Mouse (Mus musculus) frontal cortex, adult (tissue): ENCODE measurements around the gene Ppp3ca.
A peak's percentile ranks its signal among the peaks of the same experiment; 100 is the strongest.

ENCODE experiments used
- ATAC-seq: cut with Nextera tagmentation; 2 replicates; pipeline ENCODE4 v1.9.2; 2017; ENCODE audit warnings: mild to moderate bottlenecking, moderate library complexity, mixed read lengths; ENCODE audit not compliant: low TSS enrichment

The Ppp3ca gene

GRCm38 (mm10) chr3:136763717-136764270 is 93.9 kb downstream of the Ppp3ca start:
- no peak for ATAC-seq

- ATAC-seq = no peak
Measured at GRCm38 (mm10) chr3:136765569-136765968, 95.6 kb downstream of the Ppp3ca start.

GRCm38 (mm10) chr3:136768775-136769485 is 99.0 kb downstream of the Ppp3ca start:
- ATAC-seq = peak; percentile 18

GRCm38 (mm10) chr3:136769486-136769882 is 99.6 kb downstream of the Ppp3ca start:
- 0 out of 2 replicates have a peak, but pooled peaks have one; percentile 3 for ATAC-seq

- ATAC-seq = no peak
Measured at GRCm38 (mm10) chr3:136771700-136772099, 101.8 kb downstream of the Ppp3ca start.

GRCm38 (mm10) chr3:136773217-136773616 is 103.3 kb downstream of the Ppp3ca start:
- ATAC-seq = no peak

- ATAC-seq = peak; percentile 31; the same call in 1 of the 2 replicates
Measured at GRCm38 (mm10) chr3:136774196-136774595, 104.3 kb downstream of the Ppp3ca start.

GRCm38 (mm10) chr3:136776525-136776924 is 106.6 kb downstream of the Ppp3ca start:
- ATAC-seq = no peak

GRCm38 (mm10) chr3:136777380-136777779 is 107.5 kb downstream of the Ppp3ca start:
- no peak for ATAC-seq

- 0 out of 2 replicates have a peak, but pooled peaks have one; percentile 17 for ATAC-seq
Measured at GRCm38 (mm10) chr3:136777787-136778216, 107.9 kb downstream of the Ppp3ca start.

GRCm38 (mm10) chr3:136780321-136780720 is 110.4 kb downstream of the Ppp3ca start:
- ATAC-seq = no peak

- ATAC-seq = 0 out of 2 replicates have a peak, but pooled peaks have one; percentile 2
Measured at GRCm38 (mm10) chr3:136782058-136782457, 112.1 kb downstream of the Ppp3ca start.

GRCm38 (mm10) chr3:136785686-136786085 is 115.8 kb downstream of the Ppp3ca start:
- ATAC-seq = no peak

- ATAC-seq = no peak
Measured at GRCm38 (mm10) chr3:136790261-136790871, 120.4 kb downstream of the Ppp3ca start.

- no peak for ATAC-seq
Measured at GRCm38 (mm10) chr3:136791404-136791803, 121.5 kb downstream of the Ppp3ca start.

GRCm38 (mm10) chr3:136791946-136792345 is 122.0 kb downstream of the Ppp3ca start:
- ATAC-seq = no peak

- ATAC-seq = no peak
Measured at GRCm38 (mm10) chr3:136793411-136793810, 123.5 kb downstream of the Ppp3ca start.

GRCm38 (mm10) chr3:136794426-136795217 is 124.7 kb downstream of the Ppp3ca start:
- no peak for ATAC-seq

GRCm38 (mm10) chr3:136798896-136799295 is 129.0 kb downstream of the Ppp3ca start:
- ATAC-seq = no peak

- 0 out of 2 replicates have a peak, but pooled peaks have one; percentile 2 for ATAC-seq
Measured at GRCm38 (mm10) chr3:136802595-136802994, 132.7 kb downstream of the Ppp3ca start.

GRCm38 (mm10) chr3:136805897-136806296 is 136.0 kb downstream of the Ppp3ca start:
- no peak for ATAC-seq

GRCm38 (mm10) chr3:136810271-136810670 is 140.3 kb downstream of the Ppp3ca start:
- no peak for ATAC-seq
